Mouse (Mus musculus): ENCODE data around the gene Atp1a1. TPM values are rescaled to one million over a fixed set of nuclear protein-coding genes. Genes with fewer than 3 reads are reported as not detected.
A peak's percentile ranks its signal among the peaks of the same experiment; 100 is the strongest.

Gene Atp1a1
- polyA plus RNA-seq, 1 experiment from 2014 or later = 132 TPM

DNA sequence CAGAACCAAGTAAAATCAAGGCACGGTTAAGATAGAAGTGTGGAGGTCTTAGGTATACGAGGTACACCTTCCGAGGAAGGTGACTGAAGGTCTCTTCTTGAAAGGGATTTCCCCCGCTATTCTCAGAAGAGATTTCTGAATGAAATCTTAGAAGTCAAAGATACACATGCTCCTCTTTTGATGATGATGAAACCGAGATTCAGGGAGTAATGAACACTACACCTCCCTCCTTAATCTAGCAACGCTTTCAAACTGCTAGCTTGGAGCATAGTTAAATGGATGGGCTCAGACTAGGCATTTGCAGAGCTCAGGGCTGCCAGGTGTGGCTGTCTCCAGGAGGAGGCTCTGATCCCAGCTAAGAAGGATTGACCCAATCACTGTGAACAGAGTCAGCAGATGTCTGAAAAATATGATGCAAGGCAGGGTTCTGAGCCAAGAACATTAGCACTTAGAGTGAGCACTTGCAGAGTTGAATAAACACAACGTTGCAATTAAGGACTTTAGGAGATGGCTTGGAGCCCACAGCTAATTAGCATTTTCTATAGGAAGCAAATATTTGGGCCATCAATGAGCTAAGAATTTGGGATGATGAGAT, 2.5 kb upstream of the Atp1a1 start:
- WGBS = 57% methylated on average over 7 of the region's 7 CpGs

DNA sequence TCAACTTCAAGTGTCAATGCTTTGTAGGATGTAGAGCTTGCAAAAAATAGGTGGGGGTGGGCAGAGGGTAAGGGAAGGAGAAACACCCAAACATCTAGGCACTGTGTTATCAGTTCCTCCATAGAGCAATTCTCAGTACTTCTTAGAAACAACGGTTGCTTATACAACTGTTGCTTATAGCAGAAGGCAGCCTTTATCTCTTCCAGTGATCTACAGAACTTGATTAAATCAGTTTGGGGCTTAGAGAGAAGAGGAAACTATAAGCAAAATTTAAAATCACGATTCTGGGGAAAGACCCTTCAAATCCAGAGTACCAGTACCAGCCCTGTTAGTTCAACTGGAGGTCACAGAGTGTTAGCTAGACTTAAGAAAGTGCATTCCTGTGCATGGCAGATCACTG, 1.2 kb upstream of the Atp1a1 start:
- H3K27me3 ChIP-seq (ENCODE audit: control insufficient read depth, insufficient read depth, low read length) = no peaks in the 10 kb centered on the region
- WGBS = 33% methylated on average over 2 of the region's 2 CpGs
- no peak overlapping the region for H3K4me3 ChIP-seq (ENCODE audit: low read depth, low read length)
- H3K9me3 ChIP-seq (ENCODE audit: control insufficient read depth, low read length) = no peaks in the 10 kb centered on the region
- ATAC-seq (ENCODE audit: low FRiP score, low TSS enrichment) (no peak), DNase-seq (ENCODE audit: low spot score) (no peak)
- TF ChIP-seq EP300 (optimal IDR thresholded peaks at IDR 0.05) (no peak), CTCF (IDR thresholded peaks at IDR 0.05; ENCODE audit: low read depth) (no peak)
- no peak overlapping the region for H3K9ac ChIP-seq (ENCODE audit: low read length)
- H3K4me1 ChIP-seq (replicated peaks; ENCODE audit: control insufficient read depth, insufficient read depth) = peaks cover 3% of the 10 kb centered on the region; the same call in 1 of the 2 replicates
- no peak overlapping the region for H3K27ac ChIP-seq (replicated peaks)
- no peaks in the 10 kb centered on the region for H3K36me3 ChIP-seq (ENCODE audit: control insufficient read depth, insufficient read depth, low read length)
- H3K4me2 ChIP-seq (replicated peaks; ENCODE audit: low read depth) = no peak overlapping the region

More for the DNA sequence above, 2.5 kb upstream of the Atp1a1 start:
- no peak overlapping the region for H3K9ac ChIP-seq (ENCODE audit: low read length)
- H3K4me2 ChIP-seq (replicated peaks; ENCODE audit: low read depth) = no peak overlapping the region
- no peak overlapping the region for H3K27ac ChIP-seq (replicated peaks)
- TF ChIP-seq CTCF (IDR thresholded peaks at IDR 0.05; ENCODE audit: low read depth) = peak; percentile 29
- no peak for TF ChIP-seq EP300 (optimal IDR thresholded peaks at IDR 0.05)
- DNase-seq (ENCODE audit: low spot score) (no peak), ATAC-seq (ENCODE audit: low FRiP score, low TSS enrichment) (no peak)
- no peaks in the 10 kb centered on the region; the same call in 1 of the 2 replicates for H3K4me1 ChIP-seq (replicated peaks; ENCODE audit: control insufficient read depth, insufficient read depth)
- no peaks in the 10 kb centered on the region for H3K27me3 ChIP-seq (ENCODE audit: control insufficient read depth, insufficient read depth, low read length)
- H3K9me3 ChIP-seq (ENCODE audit: control insufficient read depth, low read length) = no peaks in the 10 kb centered on the region
- no peaks in the 10 kb centered on the region for H3K36me3 ChIP-seq (ENCODE audit: control insufficient read depth, insufficient read depth, low read length)
- no peak overlapping the region for H3K4me3 ChIP-seq (ENCODE audit: low read depth, low read length)

DNA sequence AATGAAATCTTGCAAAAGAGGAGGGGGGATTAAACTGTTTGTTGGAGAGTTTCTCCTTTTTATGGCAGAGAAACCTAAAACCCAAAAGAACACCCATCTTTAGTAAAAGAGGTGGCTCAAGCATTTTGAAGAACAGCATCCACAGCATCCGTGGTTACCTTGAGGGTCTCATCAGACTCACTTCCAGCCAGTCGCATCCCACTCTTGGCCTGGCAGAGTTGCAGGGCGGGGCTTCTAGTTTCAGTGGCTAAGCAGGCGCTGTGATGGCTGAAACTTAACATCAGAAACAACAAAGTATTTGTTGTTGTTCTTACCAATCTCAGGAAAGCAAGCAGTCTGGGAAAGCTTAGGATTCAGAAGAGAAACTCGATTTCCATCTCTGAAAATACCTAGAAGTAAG, 807 bp upstream of the Atp1a1 start:
- Histone ChIP-seq H3K4me2 (replicated peaks; ENCODE audit: low read depth) (peak overlapping the region; percentile 92), H3K27me3 (ENCODE audit: control insufficient read depth, insufficient read depth, low read length) (no peaks in the 10 kb centered on the region), H3K9me3 (ENCODE audit: control insufficient read depth, low read length) (no peaks in the 10 kb centered on the region), H3K9ac (ENCODE audit: low read length) (no peak overlapping the region; the same call in 1 of the 2 replicates), H3K4me1 (replicated peaks; ENCODE audit: control insufficient read depth, insufficient read depth) (peaks cover 5% of the 10 kb centered on the region; the same call in 1 of the 2 replicates), H3K36me3 (ENCODE audit: control insufficient read depth, insufficient read depth, low read length) (no peaks in the 10 kb centered on the region), H3K27ac (replicated peaks) (no peak overlapping the region), H3K4me3 (ENCODE audit: low read depth, low read length) (peak overlapping the region; percentile 97)
- no peak for ATAC-seq (ENCODE audit: low FRiP score, low TSS enrichment)
- TF ChIP-seq EP300 (optimal IDR thresholded peaks at IDR 0.05) (no peak), CTCF (IDR thresholded peaks at IDR 0.05; ENCODE audit: low read depth) (no peak)
- 30% methylated on average over 5 of the region's 5 CpGs for WGBS
- DNase-seq (ENCODE audit: low spot score) = no peak

DNA sequence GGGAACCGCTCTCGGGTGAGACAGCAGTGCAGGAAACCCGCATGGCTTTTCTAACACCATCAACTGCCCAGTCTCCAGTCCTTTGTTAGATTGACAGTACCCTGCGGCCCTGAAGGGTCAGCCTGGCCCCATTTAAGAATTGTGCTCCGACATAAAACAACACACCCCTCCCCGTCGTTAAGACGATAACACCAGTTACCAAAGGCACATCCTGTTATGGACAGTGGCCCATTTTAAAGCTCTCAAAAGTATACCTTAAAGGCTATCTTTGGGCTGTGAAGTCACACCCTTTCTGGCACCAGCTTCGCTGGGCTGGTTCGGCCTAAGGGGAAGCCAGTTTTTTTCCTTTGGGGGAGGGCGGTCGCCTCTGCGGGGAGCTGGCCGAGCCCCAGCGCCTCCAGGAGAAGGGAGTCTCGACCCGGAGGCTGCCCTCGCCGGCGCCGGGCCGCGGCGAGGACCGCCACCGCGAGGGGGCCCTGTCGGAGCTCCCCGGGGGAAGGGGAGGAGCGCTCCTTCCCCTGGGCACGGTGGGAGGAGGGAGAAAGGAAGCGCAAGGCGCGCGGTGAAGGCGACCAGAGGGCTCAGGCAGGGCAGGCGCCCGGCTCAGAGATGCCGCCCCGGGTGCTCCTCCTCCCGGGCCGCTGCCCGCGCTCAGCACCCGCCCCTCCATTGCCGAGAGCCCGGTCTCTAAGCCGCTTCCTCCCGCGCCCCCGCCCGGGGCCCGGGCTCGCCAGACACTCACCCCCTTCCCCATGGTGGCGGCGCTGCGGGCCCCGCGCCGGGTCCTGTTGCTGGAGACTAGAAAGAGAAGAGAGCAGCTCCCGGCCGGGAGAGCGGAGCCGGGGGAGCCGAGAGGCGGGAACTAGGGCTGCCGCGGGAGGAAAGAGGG, 579 bp downstream of the Atp1a1 start:
- Histone ChIP-seq H3K27me3 (ENCODE audit: control insufficient read depth, insufficient read depth, low read length) (no peaks in the 10 kb centered on the region), H3K36me3 (ENCODE audit: control insufficient read depth, insufficient read depth, low read length) (no peaks in the 10 kb centered on the region), H3K4me1 (replicated peaks; ENCODE audit: control insufficient read depth, insufficient read depth) (peaks cover 10% of the 10 kb centered on the region; the same call in 1 of the 2 replicates), H3K9me3 (ENCODE audit: control insufficient read depth, low read length) (no peaks in the 10 kb centered on the region), H3K9ac (ENCODE audit: low read length) (peak overlapping the region; percentile 98), H3K4me2 (replicated peaks; ENCODE audit: low read depth) (peak overlapping the region; percentile 92), H3K4me3 (ENCODE audit: low read depth, low read length) (peak overlapping the region; percentile 97), H3K27ac (replicated peaks) (peak overlapping the region; percentile 100)
- WGBS = under 1% methylated on average over 42 of the region's 68 CpGs
- ATAC-seq (ENCODE audit: low FRiP score, low TSS enrichment) = peak; percentile 82
- DNase-seq (ENCODE audit: low spot score) = peak; percentile 88
- TF ChIP-seq CTCF (IDR thresholded peaks at IDR 0.05; ENCODE audit: low read depth) = peak; percentile 73
- no peak for TF ChIP-seq EP300 (optimal IDR thresholded peaks at IDR 0.05)

DNA sequence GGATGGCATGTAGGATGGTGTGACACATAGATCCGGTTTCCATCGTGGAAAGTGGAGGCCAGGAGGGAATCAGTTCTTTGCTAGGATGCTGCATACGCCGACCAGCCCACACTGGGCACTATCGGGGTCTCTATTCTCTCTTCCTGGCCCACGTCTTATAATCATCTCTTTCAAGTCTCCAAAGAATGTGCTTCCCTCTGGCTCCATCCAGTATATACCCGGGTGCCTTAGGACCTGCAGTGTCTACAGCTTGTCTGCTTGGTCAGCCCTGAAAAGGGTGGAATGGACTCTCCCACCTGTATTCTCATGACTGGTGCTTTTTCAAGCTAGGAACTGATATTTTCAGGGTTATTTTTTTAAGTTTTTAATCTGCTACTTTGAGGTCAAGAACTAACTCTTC, 1.3 kb downstream of the Atp1a1 start:
- Histone ChIP-seq H3K27me3 (ENCODE audit: control insufficient read depth, insufficient read depth, low read length) (no peaks in the 10 kb centered on the region), H3K9me3 (ENCODE audit: control insufficient read depth, low read length) (no peaks in the 10 kb centered on the region), H3K27ac (replicated peaks) (peak overlapping the region; percentile 100), H3K9ac (ENCODE audit: low read length) (peak overlapping the region; percentile 98), H3K4me3 (ENCODE audit: low read depth, low read length) (peak overlapping the region; percentile 97), H3K4me2 (replicated peaks; ENCODE audit: low read depth) (peak overlapping the region; percentile 92), H3K36me3 (ENCODE audit: control insufficient read depth, insufficient read depth, low read length) (no peaks in the 10 kb centered on the region), H3K4me1 (replicated peaks; ENCODE audit: control insufficient read depth, insufficient read depth) (peaks cover 10% of the 10 kb centered on the region; the same call in 1 of the 2 replicates)
- no peak for DNase-seq (ENCODE audit: low spot score)
- no peak for ATAC-seq (ENCODE audit: low FRiP score, low TSS enrichment)
- TF ChIP-seq EP300 (optimal IDR thresholded peaks at IDR 0.05) (no peak), CTCF (IDR thresholded peaks at IDR 0.05; ENCODE audit: low read depth) (no peak)
- 26% methylated on average over 7 of the region's 7 CpGs for WGBS
